Mouse (Mus musculus) olfactory bulb, adult 2 months (tissue): ENCODE measurements around the gene Eif2ak1.

Experiments
- CTCF ChIP-seq: fragments of 200-500 bp; IDR thresholded peaks from 2 replicates; pipeline ENCODE4 v1.5.1; 2012; ENCODE audit warnings: low read depth, mild to moderate bottlenecking, low read length, moderate library complexity; ENCODE audit not compliant: insufficient read depth
- POLR2A ChIP-seq: fragments of 200-500 bp; IDR thresholded peaks from 2 replicates; pipeline ENCODE4 v1.6.1; 2012; ENCODE audit warnings: mild to moderate bottlenecking, low read depth, low read length, moderate library complexity; ENCODE audit not compliant: insufficient read depth

DNA sequence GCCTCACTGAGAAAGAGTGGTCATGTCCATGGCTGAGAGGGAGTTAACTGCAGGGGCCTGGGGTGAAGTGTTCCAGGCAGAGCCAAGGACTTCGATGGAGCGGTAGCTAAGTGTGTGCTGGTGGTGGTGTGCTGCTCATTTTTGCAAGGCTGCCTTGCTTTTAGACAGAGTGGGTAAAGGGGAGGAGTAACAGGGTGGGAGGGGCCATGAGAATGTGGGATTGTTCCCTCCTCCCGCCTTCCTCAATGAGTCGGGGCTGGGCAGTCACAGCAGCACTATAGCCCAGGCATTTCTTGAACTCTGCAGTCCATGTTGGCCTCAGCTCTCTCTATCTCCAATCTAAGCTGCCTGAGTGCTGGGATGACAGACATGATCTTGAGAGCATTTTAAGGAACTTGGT, 57.0 kb downstream of the Eif2ak1 start:
- no peak for TF ChIP-seq CTCF
- no peak for TF ChIP-seq POLR2A
